Mouse (Mus musculus) limb, embryonic 12.5 days (tissue): ENCODE measurements around the gene Dhx35. TPM values are rescaled to one million over a fixed set of nuclear protein-coding genes. Genes with fewer than 3 reads are reported as not detected.

Experiments used
- ATAC-seq: fragments of 200-750 bp; cut with Nextera tagmentation; 2 replicates; pipeline ENCODE4 v1.8.0; 2017; ENCODE audit warnings: low read depth, moderate TSS enrichment; ENCODE audit not compliant: insufficient number of reproducible peaks, insufficient read depth, low FRiP score, low TSS enrichment
- H3K27ac ChIP-seq: fragments of 300-500 bp; sonication (generic); 2 replicates; pipeline ENCODE4 v1.5.1; 2016; ENCODE audit warnings: mild to moderate bottlenecking, moderate library complexity
- H3K27me3 ChIP-seq: fragments of 300-500 bp; sonication (generic); 2 replicates; pipeline ENCODE4 v1.6.1; 2016; ENCODE audit warnings: mild to moderate bottlenecking, moderate library complexity
- H3K36me3 ChIP-seq: fragments of 300-500 bp; sonication (generic); 2 replicates; pipeline ENCODE4 v1.6.1; 2016; ENCODE audit warnings: mild to moderate bottlenecking, moderate library complexity
- H3K4me1 ChIP-seq: fragments of 300-500 bp; sonication (generic); replicated peaks from 2 replicates; pipeline ENCODE4 v1.6.1; 2016
- H3K4me2 ChIP-seq: fragments of 300-500 bp; sonication (generic); 2 replicates; pipeline ENCODE4 v1.6.1; 2016; ENCODE audit warnings: mild to moderate bottlenecking, moderate library complexity
- H3K4me3 ChIP-seq: fragments of 300-500 bp; sonication (generic); replicated peaks from 2 replicates; pipeline ENCODE4 v1.5.1; 2016; ENCODE audit warnings: mild to moderate bottlenecking
- H3K9ac ChIP-seq: fragments of 300-500 bp; sonication (generic); replicated peaks from 2 replicates; pipeline ENCODE4 v1.6.1; 2016; ENCODE audit warnings: mild to moderate bottlenecking, moderate library complexity
- H3K9me3 ChIP-seq: fragments of 300-500 bp; sonication (generic); 2 replicates; pipeline ENCODE4 v1.6.1; 2016; ENCODE audit warnings: mild to moderate bottlenecking, moderate library complexity
- whole genome bisulfite sequencing: fragments of 180-500 bp; shearing (Covaris S2); methylation state at CpG from one replicate; pipeline ENCODE4 v1.1.7; 2016; 5-methylcytosine and 5-hydroxymethylcytosine counted together
- polyA plus RNA-seq: library from polyadenylated mRNA; unstranded; fragments of >200 nt; fragmentation: Nextera tagmentation; extraction: Ambion mirVana; gene quantifications from 2 replicates; pipeline ENCODE4 v1.2.1, GENCODE M21; 2016

The Dhx35 gene
- 15.9 and 16.9 TPM in 2 replicates for polyA plus RNA-seq

DNA sequence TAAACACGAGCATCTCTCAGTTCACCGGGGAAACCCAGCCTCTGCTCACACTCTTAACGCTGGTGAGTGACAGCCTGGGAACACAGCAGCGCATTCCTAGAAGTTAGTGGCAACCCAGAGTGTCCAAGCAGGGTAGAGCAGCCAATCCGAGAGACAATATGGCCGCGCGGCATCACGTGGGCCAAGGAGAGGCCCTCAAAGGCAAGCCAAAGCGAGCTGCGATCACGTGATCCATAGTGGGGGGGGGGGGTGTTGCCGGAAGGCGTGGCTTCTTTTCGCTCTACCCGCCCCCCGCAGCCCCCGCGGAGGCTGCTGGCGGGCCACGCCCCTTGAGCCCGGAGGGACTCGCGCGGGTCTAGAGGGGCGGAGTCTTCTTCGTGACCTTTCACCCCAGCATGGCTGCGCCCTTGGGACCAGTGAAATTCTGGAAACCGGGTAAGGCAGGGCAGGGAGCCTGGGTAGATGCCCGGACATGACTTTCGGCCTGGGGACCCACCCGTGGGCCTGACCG is at the start of gene Dhx35:
Dhx35 (plus strand) TSS at position 314 of the 511 bp plus-strand sequence.
- ATAC-seq: peak; percentile 97
- WGBS: under 1% methylated on average over 32 of the region's 33 CpGs
- Histone ChIP-seq H3K36me3 (no peaks in the 10 kb centered on the region), H3K27me3 (no peaks in the 10 kb centered on the region), H3K27ac (peak within 1 kb of the TSS; percentile 81), H3K4me1 (peaks cover 17% of the 10 kb centered on the region), H3K4me3 (peak within 1 kb of the TSS; percentile 74), H3K9ac (peak within 1 kb of the TSS; percentile 63), H3K9me3 (no peaks in the 10 kb centered on the region), H3K4me2 (peak within 1 kb of the TSS; percentile 75)

DNA sequence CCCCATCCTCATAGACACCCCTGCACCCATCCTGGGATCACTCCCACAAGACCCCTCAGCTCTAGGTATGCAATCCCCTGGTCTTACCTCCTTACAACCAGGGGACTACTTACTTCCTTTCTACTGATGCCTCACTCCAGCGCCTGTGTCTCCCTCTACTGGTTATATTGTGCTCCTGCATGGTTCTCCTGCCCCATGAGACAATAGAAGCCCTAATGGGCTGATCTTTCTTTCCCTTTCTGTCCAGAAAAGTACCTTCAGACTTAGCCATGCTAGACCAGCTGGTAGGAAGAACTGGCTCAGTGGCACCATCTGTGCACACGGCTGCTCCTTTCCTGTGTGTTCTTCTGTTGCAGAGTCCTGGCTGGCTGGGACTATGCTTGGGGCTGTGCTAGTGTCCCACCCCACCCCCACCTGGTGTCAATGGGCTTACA is 49.5 kb upstream of the Dhx35 start:
- ATAC-seq: no peak
- no peaks in the 10 kb centered on the region for H3K27me3 ChIP-seq
- H3K36me3 ChIP-seq: no peaks in the 10 kb centered on the region
- no peak overlapping the region for H3K4me3 ChIP-seq
- 30% methylated on average over 2 of the region's 2 CpGs for WGBS
- no peak overlapping the region for H3K4me2 ChIP-seq
- H3K27ac ChIP-seq: no peak overlapping the region
- H3K9ac ChIP-seq: no peak overlapping the region
- H3K4me1 ChIP-seq: peaks cover 12% of the 10 kb centered on the region
- 0 out of 2 replicates have a peak, but pooled peaks cover 4% of the 10 kb centered on the region for H3K9me3 ChIP-seq

DNA sequence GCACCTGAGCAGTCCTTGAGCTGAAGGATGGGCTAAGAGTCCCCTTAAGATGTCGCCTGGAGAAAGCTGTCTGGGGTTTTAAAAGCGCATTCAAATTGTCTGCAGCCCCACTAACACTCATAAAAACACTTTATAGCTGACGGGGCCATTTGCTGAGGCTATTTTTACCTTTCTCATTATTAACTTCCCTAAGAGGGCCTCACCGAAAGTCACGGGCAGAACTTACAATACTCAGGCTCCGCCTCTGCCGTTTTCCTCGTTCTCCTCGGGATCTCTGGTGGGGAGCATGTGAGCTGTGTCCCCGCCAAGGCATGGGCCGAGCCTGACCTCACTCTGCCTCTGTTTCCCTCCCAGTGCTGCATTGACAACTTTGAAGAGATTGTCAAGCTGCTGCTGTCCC is 48.4 kb upstream of the Dhx35 start:
- Histone ChIP-seq H3K9me3 (0 out of 2 replicates have a peak, but pooled peaks cover 4% of the 10 kb centered on the region), H3K4me2 (peak overlapping the region; percentile 34), H3K27me3 (no peaks in the 10 kb centered on the region), H3K27ac (no peak overlapping the region), H3K4me1 (peaks cover 12% of the 10 kb centered on the region), H3K4me3 (no peak overlapping the region), H3K36me3 (no peaks in the 10 kb centered on the region), H3K9ac (no peak overlapping the region)
- WGBS: 37% methylated on average over 11 of the region's 11 CpGs
- ATAC-seq: no peak

DNA sequence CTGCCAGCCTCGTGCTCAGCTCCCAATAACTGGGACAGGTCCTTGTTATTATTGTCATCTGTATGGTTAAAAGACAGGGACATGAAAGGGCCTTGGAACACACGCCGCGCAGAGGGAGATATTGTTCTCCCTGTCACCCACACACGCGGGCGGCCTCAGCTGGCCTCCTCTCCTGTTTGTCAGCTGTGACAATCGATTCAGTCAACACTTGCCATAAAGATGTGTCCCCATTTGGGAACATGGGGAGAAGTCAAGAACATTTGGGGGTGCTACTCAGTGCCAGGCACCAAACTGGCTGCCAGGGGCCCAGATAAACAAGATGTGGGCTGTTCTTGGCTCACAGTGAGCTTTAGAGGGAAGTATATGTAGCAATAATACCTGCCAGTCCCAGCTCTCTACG is 45.2 kb upstream of the Dhx35 start:
- Histone ChIP-seq H3K27me3 (no peaks in the 10 kb centered on the region), H3K4me1 (peaks cover 12% of the 10 kb centered on the region), H3K9ac (no peak overlapping the region), H3K36me3 (no peaks in the 10 kb centered on the region), H3K4me3 (no peak overlapping the region), H3K27ac (no peak overlapping the region), H3K9me3 (no peaks in the 10 kb centered on the region), H3K4me2 (no peak overlapping the region)
- WGBS: 90% methylated on average over 9 of the region's 9 CpGs
- no peak for ATAC-seq

DNA sequence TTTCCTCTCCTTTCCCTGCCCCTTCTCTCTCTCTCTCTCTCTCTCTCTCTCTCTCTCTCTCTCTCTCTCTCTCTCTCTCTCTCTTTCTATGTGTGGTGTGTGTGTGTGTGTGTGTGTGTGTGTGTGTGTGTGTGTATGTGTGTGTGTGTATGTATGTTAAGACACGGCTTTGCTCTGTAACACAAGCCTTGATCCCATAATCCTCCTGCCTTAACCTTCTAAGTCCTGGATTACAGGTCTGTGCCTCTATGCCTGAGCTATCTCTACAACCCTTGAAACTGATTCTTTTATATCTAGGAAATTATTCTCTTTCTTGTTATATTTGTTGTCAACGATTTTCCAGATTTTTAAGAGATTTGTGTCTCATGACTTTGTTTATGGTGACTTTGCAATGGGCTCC is 34.4 kb upstream of the Dhx35 start:
- H3K4me3 ChIP-seq: no peak overlapping the region
- no peaks in the 10 kb centered on the region for H3K36me3 ChIP-seq
- WGBS: 70% methylated on average over 2 of the region's 2 CpGs
- no peaks in the 10 kb centered on the region for H3K27me3 ChIP-seq
- no peak overlapping the region for H3K4me2 ChIP-seq
- no peak overlapping the region for H3K27ac ChIP-seq
- no peak for ATAC-seq
- no peaks in the 10 kb centered on the region for H3K9me3 ChIP-seq
- no peaks in the 10 kb centered on the region for H3K4me1 ChIP-seq
- H3K9ac ChIP-seq: no peak overlapping the region

DNA sequence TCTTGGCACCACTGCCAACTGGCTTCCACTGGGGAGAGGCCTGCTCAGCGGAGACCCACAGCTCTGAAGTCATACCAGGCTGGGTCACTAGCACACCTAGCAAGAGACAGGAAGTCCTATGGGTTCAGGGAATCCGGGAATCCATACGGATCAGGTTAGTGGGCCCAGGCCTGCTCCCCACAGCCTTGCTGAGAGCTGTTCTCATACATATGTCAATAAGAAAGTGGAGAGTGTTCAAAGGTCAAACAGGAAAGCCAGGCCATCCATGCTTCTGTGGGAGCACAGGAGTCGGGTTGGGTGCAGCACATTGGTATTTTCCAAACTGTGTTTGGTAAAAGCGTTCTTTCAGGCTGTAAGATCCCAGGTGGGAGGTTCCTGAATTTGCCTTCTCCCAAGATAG is 32.3 kb upstream of the Dhx35 start:
- H3K4me3 ChIP-seq: no peak overlapping the region
- ATAC-seq: no peak
- no peak overlapping the region for H3K4me2 ChIP-seq
- no peaks in the 10 kb centered on the region for H3K27me3 ChIP-seq
- 86% methylated on average over 5 of the region's 5 CpGs for WGBS
- no peak overlapping the region for H3K9ac ChIP-seq
- no peaks in the 10 kb centered on the region for H3K9me3 ChIP-seq
- H3K36me3 ChIP-seq: no peaks in the 10 kb centered on the region
- no peaks in the 10 kb centered on the region for H3K4me1 ChIP-seq
- H3K27ac ChIP-seq: no peak overlapping the region

DNA sequence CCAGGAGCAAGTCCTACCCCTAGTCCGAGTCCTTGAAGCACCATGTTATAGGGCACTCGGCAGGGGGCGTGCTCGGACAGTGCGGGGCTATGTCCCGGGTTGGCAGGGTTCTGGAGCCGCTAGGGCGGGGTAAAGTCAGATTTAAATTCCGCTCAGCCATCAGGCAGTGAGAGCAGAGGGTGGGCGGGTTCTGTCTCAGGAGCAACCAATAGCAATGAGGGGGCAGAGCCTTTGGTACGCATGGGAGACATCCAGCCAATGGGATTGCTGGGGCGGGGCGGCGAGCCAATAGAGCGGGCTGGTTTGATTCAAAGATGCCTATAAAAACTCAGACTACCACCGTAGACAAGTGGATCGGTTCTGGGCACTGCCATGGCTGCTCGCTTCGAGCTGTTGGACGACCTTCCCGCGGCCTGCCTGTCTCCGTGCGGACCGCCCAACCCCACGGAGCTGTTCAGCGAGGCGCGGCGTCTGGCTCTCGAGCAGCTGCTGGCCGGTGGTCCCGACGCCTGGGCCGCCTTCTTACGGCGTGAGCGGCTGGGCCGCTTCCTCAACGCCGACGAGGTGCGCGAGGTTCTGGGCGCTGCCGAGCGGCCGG is 26.8 kb upstream of the Dhx35 start, which contains the start of gene Fam83d:
Fam83d (plus strand) TSS at position 352 of the 598 bp plus-strand sequence.
- Histone ChIP-seq H3K4me1 (peaks cover 42% of the 10 kb centered on the region), H3K36me3 (peaks cover 7% of the 10 kb centered on the region; the same call in 1 of the 2 replicates), H3K9ac (peak within 1 kb of the TSS; percentile 73), H3K9me3 (no peaks in the 10 kb centered on the region), H3K27ac (peak within 1 kb of the TSS; percentile 85), H3K4me2 (peak within 1 kb of the TSS; percentile 85), H3K27me3 (no peaks in the 10 kb centered on the region), H3K4me3 (peak within 1 kb of the TSS; percentile 76)
- peak; percentile 97 for ATAC-seq
- under 1% methylated on average over 48 of the region's 48 CpGs for WGBS

DNA sequence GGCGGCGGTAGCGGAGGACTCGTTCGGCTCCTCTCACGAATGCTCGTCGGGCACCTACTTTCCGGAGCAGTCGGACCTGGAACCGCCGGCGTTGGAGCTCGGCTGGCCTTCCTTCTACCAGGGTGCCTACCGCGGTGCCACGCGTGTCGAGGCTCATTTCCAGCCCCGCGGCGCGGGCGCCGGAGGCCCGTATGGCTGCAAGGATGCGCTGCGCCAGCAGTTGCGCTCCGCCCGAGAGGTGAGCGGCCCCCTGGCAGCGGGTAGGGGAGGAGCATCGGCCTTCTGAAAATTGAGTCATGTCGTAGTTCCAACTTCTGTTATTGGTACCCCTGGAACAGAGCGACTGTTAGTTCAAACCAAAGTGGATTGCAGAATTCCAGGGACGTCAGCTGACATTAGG is 26.3 kb upstream of the Dhx35 start:
- H3K4me3 ChIP-seq: peak overlapping the region; percentile 76
- ATAC-seq: no peak; the same call in 1 of the 2 replicates
- peak overlapping the region; percentile 73 for H3K9ac ChIP-seq
- H3K9me3 ChIP-seq: no peaks in the 10 kb centered on the region
- peak overlapping the region; percentile 85 for H3K4me2 ChIP-seq
- H3K27ac ChIP-seq: peak overlapping the region; percentile 85
- peaks cover 42% of the 10 kb centered on the region for H3K4me1 ChIP-seq
- WGBS: under 1% methylated on average over 37 of the region's 37 CpGs
- no peaks in the 10 kb centered on the region for H3K27me3 ChIP-seq
- H3K36me3 ChIP-seq: peaks cover 12% of the 10 kb centered on the region; the same call in 1 of the 2 replicates

DNA sequence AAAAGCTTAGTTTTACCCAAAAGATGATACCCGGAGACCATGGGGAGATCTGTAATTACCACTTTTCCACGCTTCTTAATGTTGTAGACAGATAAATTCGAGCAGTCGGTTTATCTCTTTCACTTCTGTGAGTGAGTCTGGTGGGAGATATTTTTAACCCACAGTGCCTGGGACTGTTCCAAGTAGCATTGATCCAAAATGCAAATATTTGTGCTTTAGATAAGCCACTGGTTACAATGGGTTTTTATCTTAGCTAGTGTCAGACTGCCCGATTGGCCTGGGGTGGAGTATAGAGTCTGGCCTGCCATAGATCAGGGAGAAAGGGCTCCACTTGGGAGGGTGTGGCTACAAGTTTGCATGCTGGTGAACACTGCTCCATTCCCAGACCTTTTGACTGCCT is 25.8 kb upstream of the Dhx35 start:
- Histone ChIP-seq H3K9me3 (no peaks in the 10 kb centered on the region), H3K27ac (no peak overlapping the region; the same call in 1 of the 2 replicates), H3K4me3 (peak overlapping the region; percentile 76), H3K9ac (peak overlapping the region; percentile 73), H3K4me2 (peak overlapping the region; percentile 85), H3K4me1 (peaks cover 42% of the 10 kb centered on the region), H3K27me3 (no peaks in the 10 kb centered on the region), H3K36me3 (peaks cover 17% of the 10 kb centered on the region; the same call in 1 of the 2 replicates)
- whole genome bisulfite sequencing: 12% methylated on average over 5 of the region's 5 CpGs
- ATAC-seq: no peak

DNA sequence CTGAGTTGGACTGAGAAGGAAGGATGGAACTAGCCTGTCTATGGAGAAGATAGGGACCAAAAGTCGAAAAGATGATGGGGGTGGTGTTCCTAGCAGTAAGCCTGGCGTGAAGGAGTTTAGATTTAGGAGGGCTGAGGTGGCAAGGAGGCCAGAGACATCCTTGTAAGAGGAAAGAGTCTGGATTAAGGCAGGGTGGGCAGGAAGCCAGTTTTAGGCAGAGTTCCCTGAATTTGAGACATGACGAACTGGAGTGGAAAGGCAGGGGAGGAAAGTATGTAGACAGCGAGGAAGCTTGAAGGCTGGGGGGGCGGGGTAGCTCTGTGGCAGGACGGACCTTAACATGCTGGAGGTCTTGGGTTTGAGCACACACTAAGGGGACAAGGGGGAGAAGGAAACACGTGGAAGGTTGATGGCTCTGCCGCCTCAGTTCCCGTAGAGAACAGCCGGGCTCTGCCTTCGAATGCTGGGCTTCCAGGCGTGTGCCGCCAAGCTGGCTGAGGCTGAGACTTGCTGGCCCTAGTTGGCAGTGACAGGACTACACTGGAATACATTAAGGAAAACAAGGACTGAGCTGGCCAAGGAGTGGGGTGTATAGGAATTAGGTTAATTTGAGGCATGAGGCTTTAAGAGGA is 24.4 kb upstream of the Dhx35 start:
- no peak overlapping the region for H3K27ac ChIP-seq
- H3K36me3 ChIP-seq: peaks cover 22% of the 10 kb centered on the region; the same call in 1 of the 2 replicates
- H3K4me2 ChIP-seq: peak overlapping the region; percentile 85
- H3K9ac ChIP-seq: peak overlapping the region; percentile 73
- WGBS: 43% methylated on average over 13 of the region's 13 CpGs
- peak overlapping the region; percentile 76 for H3K4me3 ChIP-seq
- H3K27me3 ChIP-seq: no peaks in the 10 kb centered on the region
- H3K4me1 ChIP-seq: peaks cover 48% of the 10 kb centered on the region
- ATAC-seq: no peak
- no peaks in the 10 kb centered on the region for H3K9me3 ChIP-seq

DNA sequence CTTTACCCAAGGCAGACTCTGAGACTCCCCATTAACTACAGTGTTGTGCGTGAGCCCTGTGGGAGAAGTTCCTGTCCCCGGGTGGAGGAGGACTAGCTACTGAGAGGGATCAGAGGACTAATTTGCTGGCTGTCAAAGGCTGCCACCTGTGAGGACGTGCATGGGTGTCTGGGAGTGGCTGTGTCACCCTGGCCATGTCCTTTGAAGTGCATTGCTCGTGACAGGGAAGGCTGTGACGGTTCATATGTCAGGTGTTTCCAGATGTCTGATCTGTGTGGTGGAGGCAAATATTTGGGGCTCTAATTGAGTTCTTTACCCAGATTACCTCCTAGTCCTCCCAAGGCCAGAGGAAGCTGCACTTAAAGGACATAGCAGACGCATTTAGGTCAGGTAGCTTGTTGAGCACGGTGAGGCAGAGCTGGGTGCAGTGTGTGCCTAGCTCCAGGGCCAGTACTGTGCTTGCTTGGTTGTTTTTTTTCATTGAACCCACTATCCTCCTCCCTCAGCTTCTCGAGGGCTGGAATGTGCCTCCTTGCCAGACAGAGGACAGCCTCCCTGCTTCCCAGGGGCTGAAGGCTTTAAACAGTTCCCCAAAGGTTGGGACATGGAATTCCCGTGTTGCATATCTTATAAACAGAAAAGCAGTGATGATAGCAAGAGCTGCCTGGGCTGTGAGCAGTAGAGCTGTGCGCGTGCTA is 23.4 kb upstream of the Dhx35 start:
- peaks cover 25% of the 10 kb centered on the region; the same call in 1 of the 2 replicates for H3K36me3 ChIP-seq
- 0 out of 2 replicates have a peak overlapping the region, but pooled peaks have one; percentile 76 for H3K4me3 ChIP-seq
- 43% methylated on average over 11 of the region's 11 CpGs for WGBS
- no peak for ATAC-seq
- H3K27ac ChIP-seq: no peak overlapping the region
- H3K4me2 ChIP-seq: peak overlapping the region; percentile 85
- no peak overlapping the region for H3K9ac ChIP-seq
- peaks cover 52% of the 10 kb centered on the region for H3K4me1 ChIP-seq
- H3K27me3 ChIP-seq: no peaks in the 10 kb centered on the region
- H3K9me3 ChIP-seq: no peaks in the 10 kb centered on the region
